Mouse (Mus musculus): ENCODE results near the gene Lrrc1.
A peak's percentile ranks its signal among the peaks of the same experiment; 100 is the strongest.

The Lrrc1 gene

GRCm38 (mm10) chr9:77420200-77420585 lies 124.5 kb downstream of the Lrrc1 start:
- no peak for DNase-seq

GRCm38 (mm10) chr9:77419501-77420199 lies 125.0 kb downstream of the Lrrc1 start:
- no peak for DNase-seq

GRCm38 (mm10) chr9:77418800-77419199 lies 125.9 kb downstream of the Lrrc1 start:
- no peak for DNase-seq

- DNase-seq = no peak
Measured at GRCm38 (mm10) chr9:77416486-77416885, 128.2 kb downstream of the Lrrc1 start.

GRCm38 (mm10) chr9:77416002-77416401 lies 128.7 kb downstream of the Lrrc1 start:
- no peak for DNase-seq

GRCm38 (mm10) chr9:77411830-77412425 lies 132.7 kb downstream of the Lrrc1 start:
- no peak for DNase-seq

GRCm38 (mm10) chr9:77410968-77411367 lies 133.7 kb downstream of the Lrrc1 start:
- no peak for DNase-seq

- no peak for DNase-seq
Measured at GRCm38 (mm10) chr9:77410524-77410923, 134.1 kb downstream of the Lrrc1 start.

GRCm38 (mm10) chr9:77408053-77408603 lies 136.5 kb downstream of the Lrrc1 start:
- DNase-seq = no peak

GRCm38 (mm10) chr9:77406906-77407305 lies 137.8 kb downstream of the Lrrc1 start:
- DNase-seq = no peak

GRCm38 (mm10) chr9:77404458-77404857 lies 140.2 kb downstream of the Lrrc1 start:
- DNase-seq = no peak

GRCm38 (mm10) chr9:77403961-77404360 lies 140.7 kb downstream of the Lrrc1 start:
- DNase-seq = no peak

GRCm38 (mm10) chr9:77402971-77403370 lies 141.7 kb downstream of the Lrrc1 start:
- DNase-seq = no peak

GRCm38 (mm10) chr9:77399801-77400200 lies 144.9 kb downstream of the Lrrc1 start:
- DNase-seq = no peak

- DNase-seq = no peak
Measured at GRCm38 (mm10) chr9:77398856-77399631, 145.6 kb downstream of the Lrrc1 start.

- no peak for DNase-seq
Measured at GRCm38 (mm10) chr9:77397027-77397426, 147.6 kb downstream of the Lrrc1 start.

GRCm38 (mm10) chr9:77391248-77391647 lies 153.4 kb downstream of the Lrrc1 start:
- no peak for DNase-seq

- no peak for DNase-seq
Measured at GRCm38 (mm10) chr9:77388956-77389355, 155.7 kb downstream of the Lrrc1 start.

- no peak for DNase-seq
Measured at GRCm38 (mm10) chr9:77386751-77387150, 157.9 kb downstream of the Lrrc1 start.

- DNase-seq = no peak
Measured at GRCm38 (mm10) chr9:77385611-77386010, 159.1 kb downstream of the Lrrc1 start.

GRCm38 (mm10) chr9:77384651-77385050 lies 160.0 kb downstream of the Lrrc1 start:
- DNase-seq = no peak

- DNase-seq = no peak
Measured at GRCm38 (mm10) chr9:77383951-77384350, 160.7 kb downstream of the Lrrc1 start.

- no peak for DNase-seq
Measured at GRCm38 (mm10) chr9:77382514-77382913, 162.2 kb downstream of the Lrrc1 start.

GRCm38 (mm10) chr9:77381565-77381964 lies 163.1 kb downstream of the Lrrc1 start:
- DNase-seq = peak; percentile 72
